8 mouse cellular contexts compared by ENCODE assay signal in the genomic region with DNA sequence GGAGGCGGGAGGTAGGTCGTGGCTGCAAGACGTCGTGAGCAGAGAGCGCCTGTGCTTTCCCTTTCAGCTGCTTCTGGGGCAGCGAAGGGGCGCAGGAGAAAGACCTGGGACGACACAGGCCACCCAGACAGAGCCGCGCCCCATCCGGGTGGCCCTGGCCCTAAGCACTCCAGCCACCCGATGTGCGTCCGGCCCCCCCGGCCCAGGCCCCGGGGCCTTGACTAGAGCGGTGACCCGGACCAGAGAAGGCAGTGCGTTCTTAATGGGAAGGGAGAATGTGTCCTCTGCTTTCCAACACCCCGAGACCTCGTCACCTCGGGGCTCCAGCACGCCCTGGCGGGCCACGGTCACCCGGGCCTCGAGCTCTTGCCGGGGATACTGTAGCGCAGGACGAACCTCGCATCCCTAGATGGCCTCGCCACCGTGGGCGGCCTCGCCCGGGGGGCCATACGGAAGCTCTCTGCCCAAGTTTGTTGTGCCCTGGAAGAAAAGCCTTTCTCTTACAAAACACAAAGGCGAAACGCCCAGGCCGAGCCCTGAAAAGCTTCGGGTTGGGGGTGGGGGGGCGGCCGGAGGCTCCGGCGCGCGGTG. TPM values are rescaled to one million over a fixed set of nuclear protein-coding genes. Genes with fewer than 3 reads are reported as not detected.
DNase-seq lines count a peak whose midpoint lies in the region; ATAC-seq and TF ChIP-seq lines count a peak whose summit lies in the region.

No protein-coding gene starts in this region.

- H3K4me1 ChIP-seq in cerebellum, adult 2 months (ENCODE audit: control insufficient read depth, insufficient read depth, low read length) = no peaks in the 10 kb centered on the region
- H3K4me1 ChIP-seq in ES-E14 (ENCODE audit: control insufficient read depth in 2 of 2, insufficient read depth in 2 of 2, low read length in 2 of 2, poor library complexity in 1 of 2) = no peaks in the 10 kb centered on the region
- H3K4me1 ChIP-seq in forebrain, embryonic 11.5 days (replicated peaks; ENCODE audit: control insufficient read depth, insufficient read depth, low read length) = peaks cover 22% of the 10 kb centered on the region
- peaks cover 19% of the 10 kb centered on the region for H3K4me1 ChIP-seq in hindbrain, embryonic 14.5 days (replicated peaks; ENCODE audit: control insufficient read depth, insufficient read depth, low read length)
- H3K4me1 ChIP-seq in liver, embryonic 14.5 days (replicated peaks; ENCODE audit: control insufficient read depth in 2 of 2, insufficient read depth in 2 of 2, low read length in 1 of 2) = peaks cover 0 to 2% of the 10 kb centered on the region in 2 experiments; a peak in 2 of 4 replicates
- H3K4me1 ChIP-seq in olfactory bulb, adult 2 months (ENCODE audit: control insufficient read depth, insufficient read depth, low read length) = peaks cover 29% of the 10 kb centered on the region

- no peaks in the 10 kb centered on the region; the same call in 1 of the 2 replicates for H3K36me3 ChIP-seq in ES-E14 (ENCODE audit: control insufficient read depth, insufficient read depth, low read length, poor library complexity, severe bottlenecking)
- H3K36me3 ChIP-seq in forebrain, embryonic 11.5 days (ENCODE audit: control insufficient read depth, insufficient read depth, low read length) = no peaks in the 10 kb centered on the region
- no peaks in the 10 kb centered on the region for H3K36me3 ChIP-seq in hindbrain, embryonic 14.5 days (replicated peaks; ENCODE audit: control insufficient read depth, insufficient read depth)
- H3K36me3 ChIP-seq in liver, embryonic 14.5 days (replicated peaks; ENCODE audit: control insufficient read depth, insufficient read depth, low read depth) = no peaks in the 10 kb centered on the region

- no peaks in the 10 kb centered on the region for H3K9me3 ChIP-seq in ES-E14 (ENCODE audit: control insufficient read depth, insufficient read depth, low read depth, low read length)
- no peaks in the 10 kb centered on the region for H3K9me3 ChIP-seq in forebrain, embryonic 11.5 days (ENCODE audit: control insufficient read depth, low read length)
- no peaks in the 10 kb centered on the region for H3K9me3 ChIP-seq in hindbrain, embryonic 14.5 days (ENCODE audit: control insufficient read depth, low read length)
- no peaks in the 10 kb centered on the region for H3K9me3 ChIP-seq in liver, embryonic 14.5 days (ENCODE audit: control insufficient read depth, low read length)

- H3K27me3 ChIP-seq in cerebellum, adult 2 months (ENCODE audit: control insufficient read depth, insufficient read depth, low read length) = peaks cover 10% of the 10 kb centered on the region
- peaks cover 56% of the 10 kb centered on the region for H3K27me3 ChIP-seq in forebrain, embryonic 11.5 days (ENCODE audit: control insufficient read depth, insufficient read depth, low read length)
- H3K27me3 ChIP-seq in hindbrain, embryonic 14.5 days (ENCODE audit: control insufficient read depth, insufficient read depth, low read length) = peaks cover 78% of the 10 kb centered on the region
- H3K27me3 ChIP-seq in liver, embryonic 14.5 days (ENCODE audit: control insufficient read depth, insufficient read depth, low read length) = peaks cover 83% of the 10 kb centered on the region

- H3K4me2 ChIP-seq in forebrain, embryonic 11.5 days (ENCODE audit: low read depth, low read length, severe bottlenecking) = peak overlapping the region; percentile 68
- peak overlapping the region; percentile 59 for H3K4me2 ChIP-seq in hindbrain, embryonic 14.5 days (replicated peaks)
- H3K4me2 ChIP-seq in liver, embryonic 14.5 days (ENCODE audit: low read depth) = peak overlapping the region; percentile 61

- 1% methylated on average over 47 of the region's 47 CpGs for WGBS in cerebellum, adult 2 months
- WGBS in forebrain, embryonic 11.5 days = under 1% methylated on average over 47 of the region's 47 CpGs
- under 1% methylated on average over 47 of the region's 47 CpGs for WGBS in hindbrain, embryonic 14.5 days
- WGBS in liver, embryonic 14.5 days (ENCODE audit: insufficient replicate concordance) = 0% methylated on average over 46 of the region's 47 CpGs
- 2% methylated on average over 47 of the region's 47 CpGs for WGBS in olfactory bulb, adult 2 months

- TF ChIP-seq POLR2A in cerebellum, adult 2 months (IDR thresholded peaks at IDR 0.05; ENCODE audit: borderline replicate concordance, insufficient read depth, low read length) = no peak
- no peak for TF ChIP-seq POLR2A in olfactory bulb, adult 2 months (IDR thresholded peaks at IDR 0.05; ENCODE audit: insufficient read depth, low read depth, low read length)

- H3K9ac ChIP-seq in ES-E14 (ENCODE audit: insufficient read depth, low read depth, low read length, poor library complexity, severe bottlenecking) = peak overlapping the region; percentile 74
- H3K9ac ChIP-seq in forebrain, embryonic 11.5 days (ENCODE audit: low read length) = peak overlapping the region; percentile 52
- peak overlapping the region; percentile 67 for H3K9ac ChIP-seq in hindbrain, embryonic 14.5 days
- H3K9ac ChIP-seq in liver, embryonic 14.5 days (replicated peaks) = peak overlapping the region; percentile 51

- TF ChIP-seq EP300 in liver, embryonic 14.5 days (IDR thresholded peaks at IDR 0.05; ENCODE audit: low read depth) = no peak

- in situ Hi-C loops in ES-E14 (cut with MboI; ENCODE audit: low sequenced_read_pairs in 2 of 2, unreplicated experiment in 2 of 2) = no loop called here

- peak; percentile 6 to 36 for DNase-seq in cerebellum, adult 2 months
- DNase-seq in ES-E14 (ENCODE audit: low read depth, low spot score) = no peak
- DNase-seq in forebrain, embryonic 11.5 days (ENCODE audit: low spot score) = peak; percentile 79
- DNase-seq in hindbrain, embryonic 14.5 days (ENCODE audit: low spot score) = no peak
- DNase-seq in liver, embryonic 14.5 days (ENCODE audit: low read depth in 3 of 3, low spot score in 3 of 3) = no peak
- DNase-seq in layer of hippocampus, adult 9-11 months = no peak

- H3K4me3 ChIP-seq in cerebellum, adult 2 months (replicated peaks; ENCODE audit: insufficient read depth, low read depth, low read length) = peak overlapping the region; percentile 12
- H3K4me3 ChIP-seq in ES-E14 (ENCODE audit: insufficient read depth in 1 of 2, low read depth in 1 of 2, low read length in 2 of 2, poor library complexity in 1 of 2, severe bottlenecking in 1 of 2) = peak overlapping the region; percentile 78 to 79
- peak overlapping the region; percentile 48 for H3K4me3 ChIP-seq in forebrain, embryonic 11.5 days (ENCODE audit: low read depth, low read length)
- peak overlapping the region; percentile 37 for H3K4me3 ChIP-seq in hindbrain, embryonic 14.5 days (replicated peaks; ENCODE audit: low read length)
- peak overlapping the region; percentile 40 to 43 for H3K4me3 ChIP-seq in liver, embryonic 14.5 days (ENCODE audit: insufficient read depth in 1 of 2, low read depth in 2 of 2, low read length in 2 of 2)
- peak overlapping the region; percentile 27 for H3K4me3 ChIP-seq in olfactory bulb, adult 2 months (ENCODE audit: insufficient read depth, low read depth, low read length)

- ATAC-seq in cerebellum, adult (ENCODE audit: insufficient number of reproducible peaks, low FRiP score, low TSS enrichment) = no peak
- peak; percentile 42; the same call in 1 of the 2 replicates for ATAC-seq in forebrain, embryonic 11.5 days (replicated peaks; ENCODE audit: low FRiP score)
- no peak for ATAC-seq in hindbrain, embryonic 14.5 days (ENCODE audit: low FRiP score)
- ATAC-seq in liver, embryonic 14.5 days (ENCODE audit: insufficient read depth) = peak; percentile 27; the same call in 1 of the 2 replicates

- H3K27ac ChIP-seq in cerebellum, adult 2 months (ENCODE audit: insufficient read depth, low read length) = no peak overlapping the region
- no peak overlapping the region for H3K27ac ChIP-seq in ES-E14 (ENCODE audit: insufficient read depth, low read depth, low read length, poor library complexity, severe bottlenecking)
- no peak overlapping the region for H3K27ac ChIP-seq in forebrain, embryonic 11.5 days (ENCODE audit: low read depth, low read length)
- peak overlapping the region; percentile 85 for H3K27ac ChIP-seq in hindbrain, embryonic 14.5 days
- no peak overlapping the region for H3K27ac ChIP-seq in liver, embryonic 14.5 days
- H3K27ac ChIP-seq in olfactory bulb, adult 2 months (ENCODE audit: insufficient read depth, low read depth, low read length) = no peak overlapping the region

- no peak for TF ChIP-seq CTCF in cerebellum, adult 2 months (IDR thresholded peaks at IDR 0.05; ENCODE audit: borderline replicate concordance, insufficient read depth, low read depth, low read length)
- no peak for TF ChIP-seq CTCF in liver, embryonic 14.5 days (IDR thresholded peaks at IDR 0.05; ENCODE audit: low read depth)
- no peak for TF ChIP-seq CTCF in olfactory bulb, adult 2 months (IDR thresholded peaks at IDR 0.05; ENCODE audit: insufficient read depth, low read depth, low read length)

TF ChIP-seq in ES-E14, 5 proteins besides CTCF, POLR2A, EP300 and RAD21:
- TF ChIP-seq ZNF384 (IDR thresholded peaks at IDR 0.05; ENCODE audit: low read depth, low read length) (no peak), HCFC1 (IDR thresholded peaks at IDR 0.05; ENCODE audit: borderline replicate concordance, insufficient read depth, low read length) (no peak), MAFK (IDR thresholded peaks at IDR 0.05; ENCODE audit: insufficient read depth, low read depth, low read length) (no peak), CHD2 (IDR thresholded peaks at IDR 0.05; ENCODE audit: low read depth, low read length) (no peak), ZC3H11A (IDR thresholded peaks at IDR 0.05; ENCODE audit: borderline replicate concordance, low read depth, low read length) (no peak)

RNA-seq across cellular contexts. Expression of gene Rnf220, which starts 1.8 kb away (rescaled TPM):
- 170 and 183 TPM in 2 replicates for polyA plus RNA-seq in cerebellum, adult 2 months (2012; rRNA removed)
- 130 and 178 TPM in 2 replicates for total RNA-seq in ES-E14 (2012; rRNA removed)
- 92.3 and 95.1 TPM in 2 replicates for polyA plus RNA-seq in forebrain, embryonic 11.5 days (2014; fragmentation: Nextera tagmentation; extraction: Ambion mirVana)
- polyA plus RNA-seq in hindbrain, embryonic 14.5 days (2014; fragmentation: Nextera tagmentation; extraction: Ambion mirVana) = 87.8 and 94.0 TPM in 2 replicates
- 29.0 and 29.1 TPM in 2 replicates for polyA plus RNA-seq in liver, embryonic 14.5 days (2012; rRNA removed)
- 17.9 and 23.2 TPM in 2 replicates for polyA plus RNA-seq in liver, embryonic 14.5 days (2014; fragmentation: Nextera tagmentation; extraction: Ambion mirVana)
- not detected in 2 replicates for polyA plus RNA-seq in olfactory bulb, adult 2 months (2012; ENCODE audit: insufficient read depth, insufficient read length, low replicate concordance, missing spikeins)

RNA-seq across cellular contexts. Expression of gene Eri3, which starts 55.2 kb away (rescaled TPM):
- polyA plus RNA-seq in cerebellum, adult 2 months (2012; rRNA removed) = 141 and 142 TPM in 2 replicates
- 36.0 and 45.6 TPM in 2 replicates for total RNA-seq in ES-E14 (2012; rRNA removed)
- polyA plus RNA-seq in forebrain, embryonic 11.5 days (2014; fragmentation: Nextera tagmentation; extraction: Ambion mirVana) = 146 TPM in 2 replicates
- 262 and 267 TPM in 2 replicates for polyA plus RNA-seq in hindbrain, embryonic 14.5 days (2014; fragmentation: Nextera tagmentation; extraction: Ambion mirVana)
- polyA plus RNA-seq in liver, embryonic 14.5 days (2012; rRNA removed) = 20.1 and 21.2 TPM in 2 replicates
- 29.4 and 29.8 TPM in 2 replicates for polyA plus RNA-seq in liver, embryonic 14.5 days (2014; fragmentation: Nextera tagmentation; extraction: Ambion mirVana)
- not detected in 2 replicates for polyA plus RNA-seq in olfactory bulb, adult 2 months (2012; ENCODE audit: insufficient read depth, insufficient read length, low replicate concordance, missing spikeins)

Comparison
In these comparisons a context has a peak if more than half of its experiments do, and no peak if none do; other contexts are left out.
1. DNase-seq: peak in cerebellum, adult 2 months (2 of 2) and forebrain, embryonic 11.5 days (single experiment); none in ES-E14 (single experiment), hindbrain, embryonic 14.5 days (single experiment), liver, embryonic 14.5 days (0 of 3) and layer of hippocampus, adult 9-11 months (single experiment).
2. H3K4me3 ChIP-seq: peak in every context shown above with its lines; median percentile 78 in ES-E14; 48 in forebrain, embryonic 11.5 days; 42 in liver, embryonic 14.5 days; 37 in hindbrain, embryonic 14.5 days; 27 in olfactory bulb, adult 2 months; 12 in cerebellum, adult 2 months.
3. ATAC-seq: peak in forebrain, embryonic 11.5 days (single experiment) and liver, embryonic 14.5 days (single experiment); none in cerebellum, adult (single experiment) and hindbrain, embryonic 14.5 days (single experiment).
4. Peak in every context shown above with its lines, with median percentiles within 50 percentile points of each other: H3K9ac ChIP-seq and H3K4me2 ChIP-seq.